Mouse (Mus musculus) left cerebral cortex, postnatal 10 days (tissue): ENCODE results near the gene Mpp5. TPM values are rescaled to one million over a fixed set of nuclear protein-coding genes. Genes with fewer than 3 reads are reported as not detected.

Source experiments
- DNase-seq, 2 experiments: peaks; one replicate each; pipeline ENCODE4 v3.0.0; 2021 to 2022; ENCODE audit warnings: low spot score in 2 of 2, mixed read lengths in 1 of 2; ENCODE audit errors: extremely low spot score in 1 of 2
- intact Hi-C: fragments of 180-260 bp; cut with DNase I; formaldehyde crosslinking; loops from one replicate; pipeline ENCODE4 v1.15.1; 2025
- total RNA-seq, 2 experiments: library from RNA; stranded (reverse); gene quantifications; 2 replicates each; pipeline ENCODE4 v1.2.3; 2021

Mpp5 gene
- 10 to 100 TPM; 10.7 to 12.1 TPM for total RNA-seq

- intact Hi-C loops: no loop called here
- peak; percentile 93 to 99 for DNase-seq
Measured at GRCm38 (mm10) chr12:78748557-78749377, at the start of gene Mpp5. Mpp5 (plus strand) TSS chr12:78748907.

GRCm38 (mm10) chr12:78717783-78718182 is 30.9 kb upstream of the Mpp5 start:
- DNase-seq: no peak
- intact Hi-C loops: no loop called here

DNA sequence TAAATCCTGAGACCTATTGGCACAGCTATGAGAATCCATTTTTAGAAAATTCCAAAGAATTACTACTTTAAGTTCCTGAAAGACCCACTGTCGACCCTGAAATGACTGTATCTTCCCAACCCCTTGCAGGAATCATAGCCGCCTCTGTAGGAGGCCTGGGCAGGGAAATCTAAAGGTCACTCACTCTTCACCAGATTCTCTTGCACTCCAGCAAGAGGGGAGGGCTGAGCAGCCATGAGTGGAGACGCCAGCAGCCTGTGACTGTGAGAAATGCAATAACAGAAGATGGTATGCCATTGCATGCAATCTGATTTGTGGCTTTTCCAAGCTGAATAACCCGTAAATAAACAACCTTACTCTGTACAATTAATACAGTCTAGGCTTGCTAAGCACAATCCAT is 21.0 kb upstream of the Mpp5 start:
- no peak for DNase-seq
- intact Hi-C loops: no loop called here

DNA sequence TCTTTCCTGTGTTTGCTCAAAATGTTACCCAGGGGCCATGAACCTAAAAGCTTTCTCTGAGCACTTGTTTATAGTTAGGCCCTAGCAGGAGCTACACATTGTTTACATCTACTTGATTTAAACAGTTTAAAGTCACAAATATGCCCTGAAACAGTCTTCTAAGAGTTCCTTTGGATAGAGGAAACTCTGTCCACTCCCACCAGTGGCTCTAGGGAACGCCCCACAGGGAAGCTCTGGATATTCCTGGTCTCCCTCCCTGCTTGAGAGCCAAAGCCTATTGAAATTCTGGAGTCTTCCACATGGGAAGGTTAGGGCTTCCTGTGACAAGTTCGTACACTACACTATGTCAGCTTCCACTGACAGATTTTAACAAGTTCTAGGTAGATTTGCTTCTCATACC is 9.1 kb upstream of the Mpp5 start:
- no peak for DNase-seq
- intact Hi-C loops: no loop called here

DNA sequence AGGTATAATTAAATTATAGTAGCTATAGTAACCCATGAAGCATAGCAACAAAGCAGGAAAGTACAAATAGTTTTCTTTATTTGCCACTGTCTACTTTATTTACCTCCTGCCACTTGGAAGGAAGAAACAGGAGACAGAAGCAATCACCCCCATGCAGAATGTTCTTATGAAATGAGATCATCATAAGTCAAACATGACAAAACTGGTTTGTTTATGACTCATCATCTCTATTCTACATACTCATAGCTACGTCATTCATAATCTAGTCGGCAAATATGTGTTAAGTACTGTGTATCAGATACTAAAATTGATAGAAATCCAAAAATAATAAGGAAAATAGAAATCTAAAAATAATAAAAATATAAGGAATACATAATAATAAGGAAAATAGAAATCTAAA is 8.4 kb upstream of the Mpp5 start:
- DNase-seq: no peak
- intact Hi-C loops: no loop called here

GRCm38 (mm10) chr12:78746226-78746625 is 2.5 kb upstream of the Mpp5 start:
- intact Hi-C loops: no loop called here

DNA sequence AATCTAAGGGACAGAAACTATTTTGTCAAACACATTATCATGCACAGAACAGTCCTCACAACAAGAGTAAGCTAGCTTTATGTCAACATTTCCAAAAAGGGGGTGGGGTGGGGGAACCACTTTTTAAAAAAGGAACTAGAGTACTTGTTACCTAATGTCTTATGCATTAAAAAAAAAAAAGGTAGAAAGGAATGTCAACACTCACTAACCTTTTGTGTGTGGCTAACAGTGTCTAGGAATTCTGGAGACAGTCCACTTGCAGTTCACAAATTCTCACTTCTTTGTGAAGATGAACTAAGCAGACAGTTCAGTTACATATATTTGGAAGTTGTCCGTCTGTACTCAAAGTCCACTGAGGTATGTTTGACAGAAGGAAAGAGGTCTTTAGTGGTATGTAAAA is 1.3 kb upstream of the Mpp5 start:
- intact Hi-C loops: no loop called here
- DNase-seq: no peak

More at GRCm38 (mm10) chr12:78746226-78746625, 2.5 kb upstream of the Mpp5 start:
- no peak for DNase-seq

GRCm38 (mm10) chr12:78748113-78748512 is 594 bp upstream of the Mpp5 start:
- intact Hi-C loops: no loop called here
- DNase-seq: peak in 1 of 2 experiments; percentile 19

DNA sequence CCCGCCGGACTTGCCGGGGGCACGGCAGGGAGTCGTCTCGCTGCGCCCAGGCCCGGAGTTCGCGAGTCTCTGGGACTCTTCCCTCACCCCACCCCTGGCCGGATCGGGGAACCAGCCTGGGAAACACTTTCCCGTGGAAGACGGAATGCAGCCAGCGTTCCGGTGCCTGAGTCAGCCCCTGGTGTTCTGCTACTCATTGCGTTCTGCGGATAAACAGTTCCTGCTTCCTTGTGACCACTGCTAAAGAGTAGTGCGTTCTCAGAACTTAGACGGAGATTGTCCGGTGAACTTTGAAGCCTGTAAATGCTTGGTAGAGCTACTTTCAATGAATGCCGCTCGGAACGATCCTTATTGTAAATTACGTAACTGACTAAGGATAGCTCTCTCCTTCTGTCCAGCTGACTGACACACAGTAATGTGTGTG is 683 bp downstream of the Mpp5 start:
- intact Hi-C loops: no loop called here
- DNase-seq: peak; percentile 16 to 73

- intact Hi-C loops: no loop called here
- no peak for DNase-seq
Measured at GRCm38 (mm10) chr12:78761979-78762378, 13.3 kb downstream of the Mpp5 start.

DNA sequence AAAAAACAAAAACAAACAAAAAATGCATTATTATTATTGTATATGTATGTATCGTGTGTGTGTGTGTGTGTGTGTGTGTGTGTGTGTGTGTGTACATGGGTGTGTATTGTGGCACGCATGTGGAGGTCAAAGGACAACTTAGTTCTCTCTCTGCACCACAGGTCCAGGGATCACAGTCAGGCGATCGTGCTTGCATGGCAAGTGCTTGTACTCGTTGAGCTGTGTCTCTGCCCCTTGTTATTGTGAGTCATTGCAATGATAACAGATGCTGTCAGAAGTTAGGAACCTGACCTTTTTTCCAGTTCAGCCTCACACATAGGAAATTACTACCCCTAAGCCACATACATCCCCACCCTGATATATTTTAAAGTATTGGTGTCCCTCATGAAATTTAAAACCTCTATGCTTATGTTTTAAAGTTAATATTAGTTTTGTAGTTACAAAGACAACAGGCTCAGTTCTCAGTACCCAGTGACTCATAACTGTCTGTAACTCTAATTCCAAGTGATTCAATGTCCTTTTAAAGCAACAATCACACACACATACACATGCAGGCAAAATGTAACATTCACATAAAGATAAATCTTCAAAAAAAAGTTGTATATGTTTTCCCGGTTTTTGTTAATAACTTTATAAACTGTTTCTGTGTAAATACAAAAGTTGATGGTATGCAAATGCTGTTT is 20.5 kb downstream of the Mpp5 start:
- intact Hi-C loops: no loop called here
- no peak for DNase-seq

DNA sequence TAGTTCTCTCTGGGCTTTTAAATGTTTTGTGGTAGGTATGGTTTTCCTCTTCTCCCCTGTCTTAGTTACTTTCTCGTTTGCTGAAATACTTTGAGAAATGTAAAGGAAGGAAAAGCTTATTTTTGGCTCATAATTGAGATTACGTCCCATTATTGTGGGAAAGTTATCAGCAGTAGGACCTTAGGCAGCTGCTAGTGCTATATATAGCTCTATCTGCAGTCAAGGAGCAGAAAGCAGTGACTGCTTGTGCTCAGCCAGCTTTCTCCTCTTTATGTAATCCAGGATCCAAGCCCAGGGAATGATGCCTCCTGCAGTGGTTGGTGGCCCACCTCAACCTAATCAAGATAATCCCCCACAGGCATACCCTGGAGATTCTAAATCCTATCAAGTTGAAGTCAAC is 24.5 kb downstream of the Mpp5 start:
- DNase-seq: no peak
- intact Hi-C loops: no loop called here

DNA sequence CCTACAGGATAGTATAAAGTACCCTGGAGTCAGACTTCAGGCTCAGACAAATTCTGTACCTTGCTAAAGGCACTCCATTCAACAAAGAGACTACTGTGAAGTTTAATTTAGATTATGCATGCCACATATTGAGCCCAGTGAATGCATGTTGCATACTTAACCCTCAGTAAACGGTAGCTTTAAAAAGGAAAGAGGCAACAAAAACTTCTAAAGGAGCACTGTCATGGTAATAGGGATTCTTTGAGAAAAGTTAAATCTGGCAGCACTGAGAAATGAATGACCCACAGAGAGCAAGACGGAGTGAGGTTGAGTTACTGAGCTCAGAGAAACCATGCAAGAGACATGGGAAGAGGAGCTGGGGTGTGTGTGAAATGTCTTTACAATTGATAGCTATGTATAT is 29.2 kb downstream of the Mpp5 start:
- DNase-seq: no peak
- intact Hi-C loops: no loop called here

- intact Hi-C loops: no loop called here
- no peak for DNase-seq
Measured at GRCm38 (mm10) chr12:78778423-78779067, 29.8 kb downstream of the Mpp5 start.

GRCm38 (mm10) chr12:78788266-78788873 is 39.7 kb downstream of the Mpp5 start:
- DNase-seq: no peak
- intact Hi-C loops: no loop called here

GRCm38 (mm10) chr12:78790791-78791190 is 42.1 kb downstream of the Mpp5 start:
- DNase-seq: no peak
- intact Hi-C loops: no loop called here

DNA sequence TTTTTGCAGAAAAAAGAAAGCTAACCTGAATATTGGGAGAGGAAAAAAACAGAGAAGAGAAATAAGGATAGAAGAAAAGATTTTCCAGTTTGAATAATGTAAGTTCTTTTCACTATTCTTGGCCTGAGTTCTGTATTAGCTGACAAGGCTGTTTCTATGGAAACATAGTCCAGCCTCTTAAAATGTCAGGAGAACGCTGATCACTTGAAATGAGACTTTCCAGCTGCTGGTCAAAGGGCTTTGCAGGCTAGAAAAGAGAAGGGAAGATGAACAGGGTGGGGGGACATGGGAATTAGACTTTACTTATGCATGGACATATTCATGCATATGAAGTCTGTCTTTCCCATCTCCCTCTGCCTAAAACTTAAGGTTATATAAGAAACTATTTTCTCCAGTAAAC is 45.5 kb downstream of the Mpp5 start:
- no peak for DNase-seq
- intact Hi-C loops: no loop called here

DNA sequence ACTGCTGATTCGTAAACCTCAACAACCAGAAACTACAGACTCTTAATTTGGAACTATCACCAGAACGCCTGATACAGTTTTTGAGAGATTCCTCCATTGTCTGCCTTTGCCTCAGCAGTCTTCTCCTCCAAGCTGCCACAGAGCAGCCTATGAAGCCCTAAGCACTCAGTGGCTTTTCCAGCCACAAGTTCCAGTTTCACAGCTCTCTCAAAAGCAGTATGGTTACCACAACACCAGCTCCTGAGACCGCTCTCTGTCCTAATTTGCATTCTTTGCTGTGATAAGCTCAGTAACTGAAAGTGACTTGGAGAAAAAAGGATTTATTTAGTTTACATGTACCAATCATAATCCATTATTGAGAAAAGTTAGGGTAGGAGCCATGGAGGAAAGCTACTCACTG is 51.3 kb downstream of the Mpp5 start:
- intact Hi-C loops: no loop called here
- no peak for DNase-seq

DNA sequence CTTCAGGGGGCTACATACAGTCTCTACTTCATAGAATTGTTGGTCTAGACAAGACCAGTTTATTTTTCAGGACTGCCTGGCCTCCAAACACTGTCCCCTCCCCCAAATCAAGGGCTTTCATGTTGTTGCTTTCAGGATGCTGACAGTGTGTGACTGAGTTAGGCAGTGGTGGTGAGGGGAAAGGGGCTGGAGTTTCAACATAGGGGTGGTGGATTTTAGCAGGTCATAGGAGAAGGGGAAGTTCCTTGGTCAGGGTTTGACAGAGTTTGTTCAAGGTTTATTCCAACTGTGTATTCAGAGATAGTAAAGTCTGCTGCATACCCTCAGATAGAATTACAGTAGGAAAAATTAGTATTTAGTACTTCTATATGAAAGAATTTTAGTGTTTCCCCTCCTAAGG is 53.1 kb downstream of the Mpp5 start:
- intact Hi-C loops: no loop called here
- DNase-seq: no peak

- intact Hi-C loops: no loop called here
- no peak for DNase-seq
Measured at GRCm38 (mm10) chr12:78814437-78814836, 65.7 kb downstream of the Mpp5 start.
